Mouse (Mus musculus) cerebellum, adult (tissue): ENCODE data around the gene Mss51.

Source experiments
- ATAC-seq: cut with Nextera tagmentation; 2 replicates; pipeline ENCODE4 v1.9.2; 2017; ENCODE audit warnings: mild to moderate bottlenecking, moderate library complexity, mixed read lengths; ENCODE audit not compliant: insufficient number of reproducible peaks, low FRiP score, low TSS enrichment

The Mss51 gene

DNA sequence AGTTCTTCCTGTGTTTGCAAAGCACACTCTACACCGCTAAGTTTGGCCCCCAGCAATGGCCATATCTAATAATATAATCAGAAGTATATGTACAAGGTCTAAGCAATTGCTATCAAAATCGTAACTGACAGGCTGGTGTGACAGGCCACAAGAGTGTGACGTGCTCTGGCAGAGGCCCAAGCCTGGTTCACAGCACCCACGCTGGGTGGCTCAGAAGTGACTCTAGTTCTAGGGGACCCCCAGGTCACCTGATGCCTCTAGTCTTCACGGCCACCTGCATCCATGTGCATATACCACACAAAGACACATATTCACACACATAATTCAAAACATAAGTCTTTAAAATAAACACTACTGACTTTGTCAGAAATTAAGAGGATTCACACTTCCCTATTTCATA lies 43.8 kb downstream of the Mss51 start:
- no peak for ATAC-seq

DNA sequence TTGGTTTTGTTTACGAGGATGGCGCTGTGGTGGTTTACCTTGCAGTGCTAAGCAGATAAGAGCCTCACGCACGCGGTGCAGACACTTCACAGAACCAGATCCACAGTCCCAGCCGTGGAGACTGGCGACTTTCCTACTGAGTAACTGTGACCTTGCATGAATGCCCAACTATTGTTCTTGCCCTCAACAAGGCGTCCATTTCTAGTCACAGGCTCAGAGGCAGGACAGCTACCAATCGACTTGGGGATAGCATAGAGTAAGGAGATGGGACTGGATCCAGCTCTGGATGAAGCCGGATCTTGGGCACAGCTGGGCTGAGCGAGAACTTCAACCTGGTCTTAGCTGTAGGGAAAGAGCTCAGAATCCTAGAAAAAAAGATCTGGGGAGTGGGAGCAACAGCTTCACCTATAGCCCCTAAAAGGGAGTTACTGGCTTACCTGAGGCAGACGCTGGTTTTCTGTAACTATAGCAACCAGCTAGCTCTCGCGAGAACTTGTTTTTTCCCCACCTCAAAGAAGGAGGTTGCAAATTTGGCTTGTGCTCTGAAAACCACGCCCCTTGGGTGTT lies 44.9 kb downstream of the Mss51 start, which contains the start of gene Cfap70:
Cfap70 (minus strand) TSS at position 462 of the 567 bp plus-strand sequence.
- no peak for ATAC-seq

GRCm38 (mm10) chr14:20451302-20451701 lies 45.4 kb downstream of the Mss51 start:
- ATAC-seq: no peak

GRCm38 (mm10) chr14:20447209-20447608 lies 49.5 kb downstream of the Mss51 start:
- ATAC-seq: no peak

- ATAC-seq: no peak
These were observed 54.4 kb downstream of the Mss51 start for GRCm38 (mm10) chr14:20442252-20442651.

GRCm38 (mm10) chr14:20436976-20437375 lies 59.7 kb downstream of the Mss51 start:
- no peak for ATAC-seq
